Mouse (Mus musculus) retina, embryonic 14.5 days (tissue): ENCODE measurements around the gene Prrg3.
"Not testable (repeated sequence)": the region's sequence is repeated elsewhere in the genome, so short reads cannot be mapped to it uniquely, and the experiment has no call there.

ENCODE experiments used
- DNase-seq: peaks from one replicate; pipeline ENCODE4 v3.0.0-alpha.2; 2015; ENCODE audit warnings: low spot score

The Prrg3 gene

DNA sequence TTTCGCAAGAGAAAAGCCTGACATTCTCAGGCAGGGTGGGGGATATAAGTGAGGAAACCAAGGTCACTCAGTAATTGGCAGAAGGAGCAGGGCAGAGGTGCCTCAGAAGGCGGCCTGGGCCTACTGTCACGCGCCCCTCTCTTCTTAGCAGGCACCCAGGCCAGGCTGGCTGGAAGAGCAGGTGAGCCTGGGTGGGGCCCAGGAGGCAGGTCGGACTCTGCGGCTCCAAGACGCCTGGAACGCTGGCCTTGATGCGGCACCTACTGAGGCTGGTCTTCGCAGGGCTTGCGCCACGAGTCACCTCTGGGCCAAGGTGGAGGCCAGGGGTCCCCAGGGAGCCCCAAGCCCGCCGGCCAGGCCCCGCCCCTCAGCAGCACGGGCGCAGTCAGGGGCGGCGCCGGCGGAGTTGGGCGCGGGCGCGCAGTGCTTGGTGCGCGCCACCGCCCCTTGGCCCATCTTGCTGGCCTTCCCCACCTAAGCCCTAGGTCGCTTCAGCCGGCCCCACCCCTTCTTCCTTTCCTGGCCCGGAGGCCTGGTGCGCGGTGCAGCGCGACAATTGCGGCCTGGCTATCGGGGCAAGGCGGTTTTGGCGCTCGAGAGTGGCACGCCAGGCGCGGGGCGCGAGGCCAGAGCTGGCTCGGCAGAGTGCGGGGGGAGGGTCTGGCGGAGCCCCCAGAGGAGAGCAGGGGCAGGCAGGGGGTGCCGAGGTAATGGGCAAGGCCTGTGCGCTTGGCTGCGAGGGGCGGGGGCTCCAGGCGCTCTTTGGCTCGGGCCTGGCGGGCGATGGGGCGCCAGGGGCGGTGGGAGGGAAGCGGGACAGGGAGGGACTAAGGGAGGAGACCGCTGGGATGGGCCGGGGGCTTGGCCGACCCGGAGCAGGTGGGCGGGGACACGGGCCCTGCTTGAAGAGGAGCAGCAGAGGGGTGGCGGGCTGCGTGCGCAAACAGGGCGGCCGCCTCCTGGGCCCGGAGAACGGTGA is at the start of gene Prrg3:
Prrg3 (plus strand) TSS at position 552 of the 979 bp plus-strand sequence.
- DNase-seq = peak; percentile 72

DNA sequence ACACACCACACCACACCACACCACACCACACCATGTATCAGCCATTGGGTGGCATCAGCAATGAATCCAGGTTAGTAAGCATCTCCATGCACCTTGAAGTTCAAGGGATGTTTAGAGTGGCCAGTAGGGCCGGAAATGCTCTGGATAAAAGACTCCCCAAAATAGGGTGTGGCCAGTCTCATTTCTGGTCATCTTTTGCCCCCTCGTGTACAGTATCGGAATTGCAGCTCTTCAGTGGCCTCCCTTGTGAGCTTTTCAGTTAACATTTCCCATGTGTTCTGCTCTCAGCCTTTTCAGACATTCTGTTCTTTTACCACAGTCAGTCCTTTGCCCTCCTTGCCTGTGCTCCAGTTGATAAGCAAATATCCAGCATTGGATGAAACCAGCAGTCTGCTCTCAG is 15.8 kb upstream of the Prrg3 start:
- DNase-seq = peak; percentile 71

DNA sequence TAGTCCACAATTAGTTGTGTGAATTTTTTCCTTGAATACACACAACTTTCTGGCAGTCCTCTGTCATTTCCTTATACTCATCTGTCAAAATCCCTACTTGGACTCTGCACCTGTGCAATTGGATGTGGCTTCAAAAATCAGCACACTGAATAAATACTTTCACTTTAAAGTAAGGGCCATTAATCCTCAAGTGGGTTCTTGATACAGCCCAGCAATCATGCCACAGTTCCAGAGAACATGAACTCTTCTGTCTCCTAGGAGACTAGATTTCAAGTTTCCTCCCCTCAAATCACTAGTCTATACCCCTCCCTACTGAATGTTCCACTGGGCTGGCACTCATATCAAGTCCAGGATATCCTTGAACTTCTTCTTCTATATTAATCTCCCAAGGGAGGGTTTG is 4.1 kb upstream of the Prrg3 start:
- no peak for DNase-seq

DNA sequence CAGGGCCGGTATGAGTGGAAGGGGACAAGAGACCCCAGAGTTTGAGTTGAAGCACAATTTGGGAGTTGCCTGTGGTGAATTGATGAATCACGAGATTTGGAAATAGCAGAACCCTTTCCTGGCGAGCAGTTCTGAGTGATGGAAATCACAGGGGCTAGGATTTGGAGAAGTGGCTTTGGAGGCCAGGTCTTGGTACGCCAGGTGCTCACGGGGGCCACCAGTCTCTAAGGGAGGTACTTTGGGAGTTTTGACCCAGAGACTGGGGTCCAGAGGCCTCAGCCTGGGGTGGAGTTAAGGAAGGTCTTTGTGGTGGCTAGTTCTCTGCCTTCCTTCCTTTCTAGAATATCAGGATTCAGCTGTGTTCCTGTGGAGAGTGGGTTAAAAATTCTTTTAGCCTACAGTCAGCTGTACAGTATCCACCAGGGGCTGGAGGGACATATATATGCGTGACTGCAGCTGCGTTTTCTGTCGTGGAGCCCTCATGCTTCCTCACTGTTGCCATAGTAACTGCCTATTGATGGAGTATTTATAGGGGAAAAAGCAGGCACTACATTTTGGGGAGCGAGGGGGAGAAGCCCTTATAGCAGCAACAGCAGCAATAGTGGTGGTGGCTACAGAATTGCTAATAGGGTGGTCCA is 970 bp downstream of the Prrg3 start:
- peak; percentile 2 for DNase-seq

- no peak for DNase-seq
Measured at GRCm38 (mm10) chrX:71968216-71968615, 5.8 kb downstream of the Prrg3 start.

DNA sequence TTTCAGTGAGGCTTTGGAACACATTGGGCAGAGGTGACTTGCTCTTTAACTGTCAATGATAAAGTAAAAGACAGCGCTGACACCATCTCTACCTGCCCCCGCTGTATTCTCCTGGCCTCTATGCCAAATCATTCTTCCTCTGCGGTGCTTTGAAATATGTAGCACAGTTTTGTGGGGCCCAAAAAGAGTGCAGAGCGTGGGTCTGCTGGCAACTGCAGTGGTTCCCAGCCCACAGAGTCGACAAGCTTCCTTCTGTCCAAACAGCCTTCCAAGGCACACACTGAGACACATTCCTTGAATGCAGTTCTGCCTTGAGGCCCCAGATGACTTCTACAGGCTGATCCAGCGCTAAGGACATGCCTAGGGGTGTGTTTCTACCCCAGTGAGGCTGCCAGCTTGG is 6.4 kb downstream of the Prrg3 start:
- DNase-seq = no peak

DNA sequence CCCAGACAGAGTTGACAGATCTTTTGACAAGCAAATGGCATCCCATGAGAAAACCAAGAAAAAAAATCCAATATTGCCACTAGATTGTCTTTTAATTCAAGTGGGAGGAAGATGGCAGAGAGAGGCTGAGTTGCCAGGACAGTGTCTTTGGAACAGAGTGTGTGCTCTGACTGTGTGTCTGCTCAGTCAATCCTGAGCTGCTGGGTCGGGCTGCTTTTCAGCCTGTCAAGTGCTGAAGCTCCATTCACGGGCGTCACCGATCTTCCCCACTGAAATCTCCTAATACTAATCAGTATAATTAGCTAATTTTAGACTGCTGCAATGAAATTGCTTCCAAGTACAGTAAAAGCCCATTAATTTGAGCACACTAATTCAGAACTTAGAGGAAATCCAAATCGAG is 8.9 kb downstream of the Prrg3 start:
- no peak for DNase-seq

- no peak for DNase-seq
Measured at GRCm38 (mm10) chrX:71972686-71973085, 10.3 kb downstream of the Prrg3 start, which contains the start of gene Fate1. Gene Fate1 (plus strand): TSS chrX:71972986.

DNA sequence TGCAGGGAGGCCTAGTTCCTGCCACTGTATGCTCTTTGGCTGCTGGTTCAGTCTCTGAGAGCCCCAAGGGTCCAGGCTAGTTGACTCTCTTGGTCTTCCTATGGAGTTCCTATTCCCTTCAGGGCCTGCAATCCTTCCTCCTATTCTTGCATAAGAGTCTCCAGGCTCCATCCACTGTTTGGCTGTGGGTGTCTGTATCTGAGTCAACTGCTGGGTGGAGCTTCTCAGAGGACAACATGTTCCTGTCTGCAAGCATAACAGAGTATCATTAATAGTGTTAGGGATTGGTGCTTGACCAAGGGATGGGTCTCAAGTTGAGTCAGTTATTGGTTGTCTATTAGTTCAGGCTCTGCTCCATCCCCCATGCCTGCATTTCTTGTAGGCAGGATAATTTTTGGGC is 15.3 kb downstream of the Prrg3 start:
- not testable (repeated sequence) for DNase-seq

- no peak for DNase-seq
Measured at GRCm38 (mm10) chrX:71980443-71980842, 18.0 kb downstream of the Prrg3 start.

- no peak for DNase-seq
Measured at GRCm38 (mm10) chrX:71981322-71981721, 18.9 kb downstream of the Prrg3 start.

DNA sequence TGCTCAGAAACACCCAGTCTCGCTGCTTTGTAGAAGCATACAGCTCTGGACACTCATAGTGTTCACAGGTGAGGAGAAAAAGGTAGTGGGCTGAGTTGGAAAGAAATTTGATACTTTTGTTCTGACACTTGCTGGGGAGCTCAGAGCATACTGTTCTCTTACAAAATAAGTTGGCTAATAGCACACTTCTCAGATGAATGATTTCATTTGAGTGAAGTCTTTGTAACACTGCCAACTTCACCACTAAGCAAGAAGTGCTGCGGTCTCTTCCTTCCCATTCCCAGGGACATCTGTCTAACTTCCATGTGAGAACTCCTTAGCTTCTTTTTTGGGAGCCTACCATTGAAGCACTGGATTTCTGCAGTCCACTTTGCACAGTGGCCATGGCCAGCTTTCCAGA is 20.8 kb downstream of the Prrg3 start:
- no peak for DNase-seq

DNA sequence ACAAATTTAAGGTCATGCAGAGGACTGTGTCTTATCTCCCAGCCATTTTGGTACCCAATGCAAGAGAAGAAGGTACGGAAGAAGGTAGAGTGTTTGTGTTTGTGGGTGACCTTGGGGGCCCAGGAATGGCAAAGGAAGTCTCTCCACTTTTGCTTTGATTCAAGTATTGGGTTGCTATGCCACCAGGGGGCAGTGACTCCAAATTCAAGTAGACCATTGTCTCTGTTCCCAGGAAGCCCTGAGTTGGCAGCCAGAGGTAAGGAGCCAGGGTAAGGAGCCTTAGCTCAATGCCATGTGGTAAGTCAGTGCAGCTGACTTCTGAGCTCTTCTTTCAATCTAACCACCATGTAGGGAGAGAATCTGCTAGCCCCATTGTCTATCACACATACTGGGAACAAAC is 21.4 kb downstream of the Prrg3 start:
- DNase-seq = peak; percentile 7

GRCm38 (mm10) chrX:71991549-71991948 is 29.1 kb downstream of the Prrg3 start, which contains the start of gene Cnga2:
Gene Cnga2 (plus strand): TSS chrX:71991849.
- no peak for DNase-seq

GRCm38 (mm10) chrX:71995972-71996371 is 33.5 kb downstream of the Prrg3 start:
- DNase-seq = no peak

- DNase-seq = no peak
Measured at GRCm38 (mm10) chrX:72009930-72010329, 47.5 kb downstream of the Prrg3 start.

- no peak for DNase-seq
Measured at GRCm38 (mm10) chrX:72012236-72012635, 49.8 kb downstream of the Prrg3 start.

GRCm38 (mm10) chrX:72012804-72013203 is 50.4 kb downstream of the Prrg3 start:
- DNase-seq = peak; percentile 62

GRCm38 (mm10) chrX:72022241-72022640 is 59.8 kb downstream of the Prrg3 start:
- no peak for DNase-seq
